Mouse (Mus musculus) embryonic facial prominence, embryonic 11.5 days (tissue): ENCODE results near the gene Lce3f. TPM values are rescaled to one million over a fixed set of nuclear protein-coding genes. Genes with fewer than 3 reads are reported as not detected.

ENCODE experiments used
- polyA plus RNA-seq: library from polyadenylated mRNA; unstranded; fragments of >200 nt; fragmentation: Nextera tagmentation; extraction: Ambion mirVana; gene quantifications from 2 replicates; pipeline ENCODE4 v1.2.1, GENCODE M21; 2014

Gene Lce3f
- polyA plus RNA-seq, 1 experiment from 2014 or later, result not detected

Other genes with a start within 250 kb of the Lce3f start
- not detected in 2 replicates for gene Lce1g, start 239.9 kb upstream of the Lce3f start, polyA plus RNA-seq
- not detected in 2 replicates for gene Lce1h, start 227.2 kb upstream of the Lce3f start, polyA plus RNA-seq
- gene Lce1i, start 213.3 kb upstream of the Lce3f start, polyA plus RNA-seq, result not detected in 2 replicates
- gene Lce1j, start 201.7 kb upstream of the Lce3f start, polyA plus RNA-seq, result not detected in 2 replicates
- gene Lce1k, start 184.3 kb upstream of the Lce3f start, polyA plus RNA-seq, result not detected in 2 replicates
- gene Kprp, start 165.0 kb upstream of the Lce3f start, polyA plus RNA-seq, result not detected in 2 replicates
- not detected in 2 replicates for gene Lce1l, start 140.9 kb upstream of the Lce3f start, polyA plus RNA-seq
- not detected in 2 replicates for gene 2310050C09Rik, start 122.0 kb upstream of the Lce3f start, polyA plus RNA-seq
- gene Lce3a, start 66.0 kb upstream of the Lce3f start, polyA plus RNA-seq, result not detected in 2 replicates
- gene Lce3b, start 59.2 kb upstream of the Lce3f start, polyA plus RNA-seq, result not detected in 2 replicates
- not detected in 2 replicates for gene Lce3c, start 47.7 kb upstream of the Lce3f start, polyA plus RNA-seq
- not detected in 2 replicates for gene Lce3d, start 34.8 kb upstream of the Lce3f start, polyA plus RNA-seq
- not detected in 2 replicates for gene Lce3e, start 25.2 kb upstream of the Lce3f start, polyA plus RNA-seq
- gene Crct1, start 23.5 kb downstream of the Lce3f start, polyA plus RNA-seq, result 0.70 TPM in 1 of 2 replicates, not detected in the other
- not detected in 2 replicates for gene Lce1m, start 26.8 kb downstream of the Lce3f start, polyA plus RNA-seq
- gene Gm4858, start 76.6 kb downstream of the Lce3f start, polyA plus RNA-seq, result not detected in 2 replicates
- not detected in 2 replicates for gene Crnn, start 152.6 kb downstream of the Lce3f start, polyA plus RNA-seq
- not detected in 2 replicates for gene Flg2, start 205.1 kb downstream of the Lce3f start, polyA plus RNA-seq